Mouse (Mus musculus) testis, postnatal 14 days (tissue): Measurements from ENCODE around the gene Wfikkn1.
"Not testable (repeated sequence)": the region's sequence is repeated elsewhere in the genome, so short reads cannot be mapped to it uniquely, and the experiment has no call there.

Experiments
- DNase-seq: peaks from one replicate; pipeline ENCODE4 v3.0.0; 2021; ENCODE audit warnings: low spot score

The Wfikkn1 gene

GRCm38 (mm10) chr17:25885636-25886035 lies 5.0 kb upstream of the Wfikkn1 start:
- DNase-seq = no peak

- no peak for DNase-seq
Measured at GRCm38 (mm10) chr17:25883824-25884223, 3.2 kb upstream of the Wfikkn1 start.

GRCm38 (mm10) chr17:25883268-25883667 lies 2.6 kb upstream of the Wfikkn1 start:
- DNase-seq = no peak

- DNase-seq = no peak
Measured at GRCm38 (mm10) chr17:25882306-25882705, 1.6 kb upstream of the Wfikkn1 start.

- DNase-seq = no peak
Measured at GRCm38 (mm10) chr17:25881691-25882090, 1.0 kb upstream of the Wfikkn1 start.

GRCm38 (mm10) chr17:25880913-25881641 lies 419 bp upstream of the Wfikkn1 start:
- DNase-seq = no peak

GRCm38 (mm10) chr17:25879750-25880149 lies 908 bp downstream of the Wfikkn1 start:
- no peak for DNase-seq

GRCm38 (mm10) chr17:25879261-25879660 lies 1.4 kb downstream of the Wfikkn1 start:
- DNase-seq = no peak

GRCm38 (mm10) chr17:25878611-25879180 lies 2.0 kb downstream of the Wfikkn1 start:
- no peak for DNase-seq

GRCm38 (mm10) chr17:25877741-25878610 lies 2.7 kb downstream of the Wfikkn1 start:
- no peak for DNase-seq

GRCm38 (mm10) chr17:25877025-25877424 lies 3.6 kb downstream of the Wfikkn1 start:
- no peak for DNase-seq

GRCm38 (mm10) chr17:25876347-25876915 lies 4.2 kb downstream of the Wfikkn1 start:
- DNase-seq = no peak

GRCm38 (mm10) chr17:25875171-25876136 lies 5.2 kb downstream of the Wfikkn1 start:
- DNase-seq = peak; percentile 90

- peak; percentile 82 for DNase-seq
Measured at GRCm38 (mm10) chr17:25874721-25875170, 5.9 kb downstream of the Wfikkn1 start, which contains the start of gene Mettl26. Gene Mettl26 (plus strand): TSS chr17:25875074.

- DNase-seq = no peak
Measured at GRCm38 (mm10) chr17:25874148-25874720, 6.4 kb downstream of the Wfikkn1 start.

GRCm38 (mm10) chr17:25873405-25874147 lies 7.1 kb downstream of the Wfikkn1 start:
- no peak for DNase-seq

- DNase-seq = no peak
Measured at GRCm38 (mm10) chr17:25872676-25873075, 8.0 kb downstream of the Wfikkn1 start.

GRCm38 (mm10) chr17:25871566-25871965 lies 9.1 kb downstream of the Wfikkn1 start:
- not testable (repeated sequence) for DNase-seq

GRCm38 (mm10) chr17:25869954-25870353 lies 10.7 kb downstream of the Wfikkn1 start:
- DNase-seq = no peak

GRCm38 (mm10) chr17:25869498-25869897 lies 11.2 kb downstream of the Wfikkn1 start:
- no peak for DNase-seq
